Mouse (Mus musculus) frontal cortex, adult 2 months (tissue): ENCODE measurements around the gene A930004D18Rik. TPM values are rescaled to one million over a fixed set of nuclear protein-coding genes. Genes with fewer than 3 reads are reported as not detected.

Source experiments
- DNase-seq, 2 experiments: peaks; one replicate each; pipeline ENCODE4 v3.0.0; 2022; ENCODE audit warnings: low spot score in 1 of 2; ENCODE audit errors: extremely low spot score in 1 of 2
- polyA plus RNA-seq: library from polyadenylated mRNA; depleted of rRNA; stranded (reverse); fragments of >200 nt; gene quantifications from 2 replicates; pipeline ENCODE4 v1.2.3, GENCODE M21; 2012

The A930004D18Rik gene
- polyA plus RNA-seq, 1 experiment = 1.5 TPM

DNA sequence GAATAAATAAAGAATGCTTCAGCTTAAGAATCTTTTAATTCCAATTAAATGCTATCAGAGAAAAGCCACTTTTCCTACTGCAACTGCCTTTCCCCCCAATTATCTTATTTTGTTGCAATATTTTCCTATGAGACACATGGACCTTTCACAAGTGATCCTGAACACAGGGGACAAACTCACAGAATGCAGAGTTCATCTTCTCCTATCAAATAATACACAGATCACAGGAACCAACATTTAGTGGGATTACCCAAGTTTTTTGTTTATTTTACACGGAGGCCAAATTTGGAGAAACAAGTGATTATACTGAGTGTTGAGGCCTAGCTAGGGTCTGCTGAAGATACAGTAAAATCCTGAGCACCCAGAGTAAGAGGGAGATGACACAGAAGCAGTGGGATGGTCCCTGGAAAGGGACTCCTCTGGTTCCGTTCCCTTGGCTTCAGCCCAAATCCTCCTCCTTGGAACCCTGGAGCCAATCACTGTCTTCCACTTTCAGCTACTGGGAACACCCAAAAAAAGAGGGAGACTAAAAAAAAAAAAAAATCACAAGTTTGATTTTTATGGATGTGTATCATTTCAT is 16.5 kb upstream of the A930004D18Rik start:
- DNase-seq = no peak

DNA sequence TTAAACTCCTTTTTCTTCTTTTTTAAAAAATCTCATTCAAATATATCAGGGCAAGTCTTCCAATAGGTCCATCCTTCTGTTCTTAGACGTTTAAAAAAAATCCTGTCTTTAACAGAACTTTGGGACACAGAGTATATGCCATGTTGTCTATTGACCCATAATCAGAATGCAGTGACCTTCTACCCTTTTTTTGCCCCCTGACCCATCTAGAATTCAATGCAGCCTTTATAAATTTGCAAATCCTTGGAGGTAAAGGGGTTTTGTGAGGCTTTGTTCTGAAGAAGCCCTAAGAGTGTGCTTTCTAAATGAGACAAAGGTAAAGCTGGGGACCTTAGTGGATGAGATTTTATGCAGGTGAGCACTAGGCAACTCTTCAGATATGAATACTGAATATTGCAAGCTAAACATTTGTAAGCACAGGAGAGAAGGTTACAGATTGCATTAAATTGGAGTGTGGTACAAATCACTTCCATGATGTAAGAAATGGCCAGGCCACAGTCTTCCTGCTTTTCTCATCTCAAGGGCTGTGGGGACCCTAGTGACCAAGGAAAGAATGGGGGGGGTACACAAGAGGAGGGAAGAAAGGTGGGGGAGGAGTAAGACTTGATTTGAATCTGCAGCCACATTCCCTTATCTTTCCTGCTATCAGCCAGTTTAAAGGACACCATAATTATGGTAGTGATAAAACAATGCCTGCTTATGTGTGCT is 15.9 kb upstream of the A930004D18Rik start:
- no peak for DNase-seq

DNA sequence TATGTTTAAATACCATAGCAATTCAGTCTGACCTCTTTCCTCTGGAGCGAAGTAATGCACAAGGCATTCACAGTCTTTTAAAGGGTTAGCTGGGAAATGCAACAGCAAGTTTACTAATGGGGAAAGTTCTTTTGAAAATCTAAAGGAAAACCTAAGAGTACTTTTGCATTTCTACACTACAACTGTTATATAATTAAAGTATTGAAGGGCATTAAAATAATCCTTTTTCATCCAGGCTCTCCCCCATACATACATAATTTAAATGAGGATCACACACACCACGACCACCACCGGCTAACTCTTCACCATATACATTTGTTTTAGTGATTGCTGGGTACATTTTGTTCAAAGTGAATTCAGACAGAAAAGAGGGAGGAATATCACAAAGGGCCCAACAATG is 15.0 kb upstream of the A930004D18Rik start:
- DNase-seq = no peak

DNA sequence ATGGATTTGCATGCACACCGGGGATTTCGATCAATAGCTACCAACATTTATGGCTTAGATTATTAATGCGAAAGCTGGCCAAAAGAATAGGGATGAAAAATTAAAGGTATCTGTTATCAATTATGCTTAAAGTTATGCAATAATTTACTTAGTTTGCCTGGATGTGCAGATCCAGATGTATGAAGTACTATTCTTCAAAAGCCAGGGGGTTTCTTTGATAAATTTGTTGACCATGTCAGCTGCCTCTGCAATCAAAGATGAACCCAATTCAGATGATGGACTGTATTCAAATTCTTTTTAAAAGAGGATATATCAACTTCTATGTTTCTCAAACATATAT is 14.3 kb upstream of the A930004D18Rik start:
- no peak for DNase-seq

- DNase-seq = no peak
Measured at GRCm38 (mm10) chr2:18051026-18051830, 13.7 kb upstream of the A930004D18Rik start.

DNA sequence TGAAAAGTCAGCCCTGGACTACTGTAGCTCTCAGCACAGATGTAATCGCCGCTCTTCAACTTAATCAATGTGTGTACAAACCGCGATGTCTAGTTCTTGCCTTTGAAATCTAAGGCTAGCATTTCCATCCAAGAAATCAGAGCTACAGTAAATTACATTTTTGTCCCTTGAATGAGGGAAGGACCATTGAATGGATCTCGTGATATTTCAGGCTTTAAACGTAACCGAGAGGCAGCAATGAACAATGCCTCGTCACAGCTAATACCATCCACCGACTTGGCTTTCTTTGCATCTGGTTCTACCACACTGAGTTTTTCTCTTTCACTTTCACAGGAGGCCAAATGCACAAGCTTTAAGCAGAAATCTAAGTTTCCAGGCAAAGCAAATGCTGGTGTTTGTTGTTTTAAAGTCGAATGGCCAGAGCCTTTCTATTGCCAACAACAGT is 13.0 kb upstream of the A930004D18Rik start:
- DNase-seq = no peak

- DNase-seq = no peak
Measured at GRCm38 (mm10) chr2:18050018-18050417, 12.5 kb upstream of the A930004D18Rik start.

DNA sequence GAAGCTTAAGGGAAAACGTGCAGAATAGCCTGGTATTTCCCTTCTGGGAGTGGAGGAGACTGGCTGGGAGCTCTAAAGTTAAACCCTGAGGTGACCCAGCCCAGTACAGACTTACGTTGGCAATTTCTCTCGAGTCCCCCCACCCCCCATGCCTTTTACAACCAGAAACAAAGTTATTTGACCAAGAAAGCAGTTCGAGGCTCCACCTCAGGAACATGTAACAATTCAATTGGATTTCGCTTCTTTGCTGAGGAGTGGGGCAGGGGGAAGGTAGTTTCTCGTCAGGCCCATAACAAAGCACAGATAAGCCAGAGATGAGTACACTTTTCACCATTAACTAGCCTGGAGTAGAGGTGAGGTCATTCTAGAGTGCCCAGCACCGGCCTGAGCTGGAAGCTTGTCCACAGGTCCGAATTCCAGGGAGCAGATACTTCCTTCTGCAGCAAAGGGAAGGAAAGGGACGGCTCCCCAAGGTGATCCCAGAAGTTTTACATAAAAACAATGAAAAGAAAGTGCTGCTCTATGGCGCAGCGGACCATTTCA is 11.8 kb upstream of the A930004D18Rik start:
- no peak for DNase-seq

DNA sequence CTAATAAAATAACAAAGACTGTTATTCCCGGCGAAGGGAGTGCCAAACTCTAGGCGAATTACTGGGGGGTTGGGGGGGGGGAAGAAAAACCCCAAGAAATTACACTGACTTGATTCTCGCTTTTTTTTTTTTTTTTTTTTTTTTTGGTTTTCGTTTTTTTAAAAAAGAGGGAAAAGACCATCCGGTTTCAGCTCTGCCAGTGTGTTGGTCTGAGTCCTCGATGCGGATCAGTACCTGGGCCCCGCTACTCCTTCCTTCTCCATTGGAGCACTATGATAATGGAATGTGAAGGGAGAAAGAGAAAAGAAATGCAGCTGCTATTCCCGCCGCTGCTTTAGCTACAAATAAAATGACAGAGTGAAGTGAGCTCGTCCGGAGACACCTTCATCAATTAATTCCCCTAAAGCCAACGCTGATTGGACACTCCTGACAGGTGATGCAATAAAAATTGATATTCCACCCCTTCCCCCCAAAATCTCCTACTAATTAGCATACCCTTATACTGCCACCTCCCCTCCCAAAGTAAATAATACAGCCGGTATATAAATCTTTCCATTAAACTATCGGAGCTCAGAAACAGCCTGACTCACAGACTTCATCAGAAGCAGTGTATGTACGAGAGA is 11.0 kb upstream of the A930004D18Rik start, which contains the start of gene Skida1:
Gene Skida1, minus strand, starts transcription at position 599 of the 623 bp plus-strand sequence.
- DNase-seq = no peak

GRCm38 (mm10) chr2:18047646-18048452 is 10.3 kb upstream of the A930004D18Rik start:
- DNase-seq = peak in 1 of 2 experiments; percentile 61

DNA sequence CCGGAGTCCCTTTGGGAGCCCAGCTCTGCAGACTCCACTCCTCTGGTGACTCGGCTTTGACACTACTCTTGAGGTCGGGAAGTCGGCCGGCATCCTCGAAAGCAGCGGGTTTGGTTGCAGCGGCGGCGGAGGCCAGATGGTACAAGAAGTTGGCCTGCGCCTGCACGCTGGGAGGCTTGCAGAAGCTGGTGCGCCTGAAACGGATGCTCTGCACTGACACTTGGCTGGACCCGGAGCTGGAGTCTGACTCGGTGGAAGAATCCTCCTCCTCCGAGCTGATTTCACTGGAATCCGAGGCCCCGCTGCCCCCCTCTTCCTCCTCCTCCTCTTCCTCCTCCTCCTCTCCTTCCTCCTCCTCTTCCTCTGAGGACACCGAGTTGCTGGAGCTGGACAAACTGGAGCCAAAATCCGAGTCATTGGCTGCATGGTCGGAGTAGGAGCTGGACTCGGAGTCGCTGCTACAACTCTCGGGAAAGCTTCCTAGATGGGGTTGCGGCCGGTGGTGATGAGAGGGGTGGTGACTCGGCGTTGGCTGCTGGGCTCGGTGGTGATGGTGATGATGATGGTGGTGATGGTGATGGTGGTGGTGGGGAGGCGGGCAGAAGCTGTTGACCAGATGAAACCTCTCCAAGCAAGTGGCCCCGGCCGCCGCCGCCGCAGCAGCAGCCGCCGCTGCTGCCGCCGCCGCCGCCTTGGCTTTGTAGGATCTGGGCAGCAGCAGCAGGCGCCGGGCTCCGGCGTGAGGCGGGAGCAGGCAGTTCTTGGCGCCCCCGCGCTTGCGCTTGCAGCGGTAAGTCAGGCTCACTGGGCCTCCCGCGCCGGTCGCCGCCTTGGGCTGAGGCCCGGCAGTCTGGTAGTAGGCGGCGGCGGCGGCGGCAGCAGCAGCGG is 9.5 kb upstream of the A930004D18Rik start:
- peak in 1 of 2 experiments; percentile 73 for DNase-seq

DNA sequence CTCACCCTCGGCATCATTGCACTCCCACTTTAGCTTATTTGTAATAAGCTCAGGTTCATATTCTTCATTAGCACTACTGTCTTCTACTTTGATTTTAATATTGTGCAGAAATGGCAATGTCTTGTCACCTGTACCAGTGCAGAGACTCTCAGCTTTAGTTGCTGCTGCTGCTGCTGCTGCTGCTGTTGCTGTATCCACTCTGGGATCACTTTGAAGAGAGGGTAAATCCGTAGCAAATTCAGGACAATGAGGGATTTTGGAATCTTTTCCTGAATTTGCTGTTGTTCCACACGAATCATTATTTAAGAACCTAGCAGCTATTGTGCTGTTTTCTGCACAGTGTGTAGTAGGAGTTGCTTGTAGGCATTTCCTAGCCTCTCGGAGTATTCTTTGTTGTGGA is 8.6 kb upstream of the A930004D18Rik start:
- DNase-seq = no peak

- DNase-seq = no peak
Measured at GRCm38 (mm10) chr2:18045781-18046181, 8.2 kb upstream of the A930004D18Rik start.

- no peak for DNase-seq
Measured at GRCm38 (mm10) chr2:18045143-18045780, 7.7 kb upstream of the A930004D18Rik start.

- no peak for DNase-seq
Measured at GRCm38 (mm10) chr2:18041199-18041885, 3.8 kb upstream of the A930004D18Rik start.

DNA sequence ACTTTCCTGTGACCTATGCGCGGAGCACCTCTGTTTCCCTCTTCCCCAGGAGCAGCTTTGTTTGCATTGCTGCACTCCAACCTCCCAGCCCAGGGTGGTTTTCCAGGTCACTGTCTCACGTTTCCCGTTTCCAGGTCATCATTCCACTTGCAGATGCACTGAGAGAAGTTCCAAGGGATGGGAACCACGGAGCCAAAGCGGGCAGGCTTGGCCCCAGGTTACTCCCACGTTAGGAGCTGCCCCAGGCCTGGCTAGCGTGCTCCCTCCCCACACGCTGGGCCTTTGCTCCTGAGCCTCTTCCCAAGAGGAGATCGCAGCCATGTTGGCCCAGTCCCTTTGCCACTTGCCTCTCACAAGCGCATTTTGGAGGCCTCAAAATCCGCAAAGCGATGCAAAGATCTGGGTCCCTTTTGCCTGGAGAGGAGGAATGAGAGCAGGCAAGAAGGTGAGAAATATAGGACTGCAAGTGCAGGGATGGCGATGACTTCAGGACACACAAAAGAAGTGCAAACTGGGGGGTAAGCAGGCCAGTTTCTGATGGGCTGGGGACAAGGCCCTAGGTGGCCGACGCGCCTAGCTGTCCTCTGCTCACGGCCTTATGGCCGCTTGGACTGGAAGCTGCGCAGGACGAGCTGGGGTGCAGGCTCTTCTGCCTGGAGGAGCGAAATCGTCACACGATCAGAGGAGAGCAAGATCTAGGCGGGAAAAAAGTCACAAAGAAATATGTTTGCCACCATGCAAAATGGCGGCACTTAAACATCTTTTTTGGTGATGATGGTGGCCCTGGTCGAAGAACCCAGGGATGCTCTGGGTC is 3.0 kb upstream of the A930004D18Rik start:
- DNase-seq = no peak
